Mouse (Mus musculus): ENCODE data around the gene Ppp2r5e.
"Not testable (repeated sequence)": the region's sequence is repeated elsewhere in the genome, so short reads cannot be mapped to it uniquely, and the experiment has no call there.

Gene Ppp2r5e

DNA sequence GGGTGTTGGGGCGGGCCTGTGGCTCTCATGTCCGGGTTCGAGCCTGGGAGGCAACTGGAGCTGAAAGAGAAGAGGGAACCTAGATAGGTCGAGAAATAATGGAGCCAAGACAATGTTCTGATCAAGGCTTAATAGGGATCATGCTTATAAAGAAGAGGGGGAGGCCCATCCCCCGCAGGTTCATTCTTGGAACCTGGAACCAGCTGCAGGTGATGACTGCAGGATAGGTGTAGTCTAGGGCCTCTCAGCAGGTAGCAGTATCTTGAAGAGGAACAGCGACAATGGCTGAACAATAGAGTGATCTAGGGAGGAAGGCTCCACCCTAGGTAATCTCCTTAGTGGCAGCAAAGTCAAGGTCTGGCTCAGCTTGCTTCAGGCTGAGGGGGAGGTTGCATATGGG is 163.6 kb downstream of the Ppp2r5e start:
- H3K36me3 ChIP-seq (ENCODE audit: control insufficient read depth, insufficient read depth, low read length, poor library complexity, severe bottlenecking); H3K27me3 ChIP-seq (ENCODE audit: control insufficient read depth, insufficient read depth, low read length, poor library complexity, severe bottlenecking); DNase-seq (ENCODE audit: low read depth, low spot score): not testable (repeated sequence)

DNA sequence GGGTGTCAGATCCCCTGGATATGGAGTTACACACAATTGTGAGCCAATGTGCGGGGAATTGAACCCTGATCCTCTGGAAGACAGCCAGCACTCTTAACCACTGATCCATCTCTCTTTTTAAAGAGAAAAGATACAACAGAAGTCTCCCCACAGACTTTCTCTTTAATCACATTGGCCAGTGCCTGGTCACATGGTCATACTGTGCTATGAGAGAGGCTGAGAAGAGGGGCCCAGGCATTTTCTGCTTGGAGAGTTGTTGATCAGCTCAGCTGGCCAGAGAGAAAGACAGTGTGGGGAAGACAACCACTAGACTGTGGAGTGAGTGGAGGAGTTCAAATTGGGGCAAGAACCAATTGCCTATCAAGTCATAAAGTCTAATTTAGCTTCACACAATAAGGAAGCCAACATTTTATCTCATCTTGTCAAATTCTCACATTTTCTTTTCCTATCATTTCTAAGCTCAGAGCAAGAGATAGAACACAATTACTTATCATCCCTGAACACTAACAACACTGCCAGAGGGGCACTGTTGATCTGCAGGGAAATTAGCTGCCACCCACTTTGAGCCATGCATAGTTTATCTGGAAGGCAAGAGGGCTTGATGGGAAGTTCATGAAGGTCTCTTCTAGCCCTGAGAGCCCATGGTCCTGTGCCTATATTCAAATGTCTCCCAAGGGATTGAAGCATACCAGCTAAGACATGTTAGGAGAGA is 166.2 kb downstream of the Ppp2r5e start:
- no peak for DNase-seq (ENCODE audit: low read depth, low spot score)
- H3K27me3 ChIP-seq (ENCODE audit: control insufficient read depth, insufficient read depth, low read length, poor library complexity, severe bottlenecking): no peaks in the 10 kb centered on the region
- H3K36me3 ChIP-seq (ENCODE audit: control insufficient read depth, insufficient read depth, low read length, poor library complexity, severe bottlenecking): no peaks in the 10 kb centered on the region

DNA sequence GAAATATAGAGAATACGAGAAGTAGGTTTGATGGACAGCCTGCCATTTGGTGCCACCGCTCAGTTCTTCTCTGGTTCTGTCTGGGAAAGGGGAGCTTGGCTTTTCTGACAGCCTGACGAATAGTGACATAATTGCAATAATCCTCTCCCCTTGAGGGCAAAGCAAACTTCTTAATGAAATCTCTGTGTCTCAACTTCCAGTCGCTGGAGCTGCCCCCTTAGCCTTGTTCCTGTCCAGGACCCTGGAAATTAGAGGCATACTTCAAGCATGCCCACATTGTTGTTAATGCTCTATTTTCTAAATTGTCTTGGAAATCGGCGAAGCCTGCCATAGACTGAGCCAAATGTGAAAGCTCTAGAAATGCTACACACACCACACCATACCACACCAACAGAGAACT is 167.3 kb downstream of the Ppp2r5e start:
- no peaks in the 10 kb centered on the region for H3K36me3 ChIP-seq (ENCODE audit: control insufficient read depth, insufficient read depth, low read length, poor library complexity, severe bottlenecking)
- no peaks in the 10 kb centered on the region for H3K27me3 ChIP-seq (ENCODE audit: control insufficient read depth, insufficient read depth, low read length, poor library complexity, severe bottlenecking)

GRCm38 (mm10) chr12:75425882-75426281 is 170.2 kb downstream of the Ppp2r5e start:
- H3K27me3 ChIP-seq (ENCODE audit: control insufficient read depth, insufficient read depth, low read length, poor library complexity, severe bottlenecking): no peaks in the 10 kb centered on the region
- DNase-seq (ENCODE audit: low read depth, low spot score): no peak
- no peaks in the 10 kb centered on the region for H3K36me3 ChIP-seq (ENCODE audit: control insufficient read depth, insufficient read depth, low read length, poor library complexity, severe bottlenecking)

More for the DNA sequence above, 167.3 kb downstream of the Ppp2r5e start:
- no peak for DNase-seq (ENCODE audit: low read depth, low spot score)

DNA sequence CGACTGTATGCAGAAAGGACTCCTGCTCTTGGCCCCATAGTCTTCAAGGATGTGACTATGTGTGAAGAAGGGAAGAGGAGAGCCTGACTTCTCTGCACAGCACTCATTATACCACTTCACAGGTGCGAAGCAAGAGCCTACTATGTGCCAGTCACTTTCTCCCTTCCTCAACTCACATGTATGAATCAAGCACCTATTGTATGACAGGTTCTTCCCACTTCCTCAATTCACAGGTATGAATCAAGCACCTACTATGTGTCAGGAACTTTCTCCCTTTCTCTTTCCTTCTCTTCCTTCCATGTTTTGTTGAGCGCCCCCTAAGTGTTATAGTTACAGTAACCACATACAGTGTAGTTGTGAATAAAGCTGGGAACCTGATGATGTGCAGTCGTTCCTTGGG is 171.2 kb downstream of the Ppp2r5e start:
- no peak for DNase-seq (ENCODE audit: low read depth, low spot score)
- Histone ChIP-seq H3K36me3 (ENCODE audit: control insufficient read depth, insufficient read depth, low read length, poor library complexity, severe bottlenecking) (no peaks in the 10 kb centered on the region), H3K27me3 (ENCODE audit: control insufficient read depth, insufficient read depth, low read length, poor library complexity, severe bottlenecking) (no peaks in the 10 kb centered on the region)

DNA sequence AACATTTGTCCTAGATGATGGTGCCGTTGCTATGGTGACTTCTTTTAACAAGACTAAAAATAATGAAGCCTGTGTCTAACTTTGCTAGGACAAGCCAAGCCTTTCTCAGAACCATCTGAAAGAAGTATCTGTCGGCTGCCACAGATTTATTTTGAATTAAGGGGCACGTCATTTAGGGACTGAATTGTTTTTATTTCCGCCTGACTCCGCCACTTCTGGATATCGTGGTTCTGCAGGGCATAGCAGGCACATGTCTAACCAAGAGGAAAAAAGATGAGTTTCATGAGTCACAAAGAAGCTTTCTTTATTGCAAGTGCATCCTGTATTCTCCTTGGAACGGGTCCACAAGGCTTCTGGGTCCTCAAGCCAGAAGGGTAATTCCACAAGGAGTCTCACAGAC is 171.7 kb downstream of the Ppp2r5e start:
- Histone ChIP-seq H3K36me3 (ENCODE audit: control insufficient read depth, insufficient read depth, low read length, poor library complexity, severe bottlenecking) (no peaks in the 10 kb centered on the region), H3K27me3 (ENCODE audit: control insufficient read depth, insufficient read depth, low read length, poor library complexity, severe bottlenecking) (no peaks in the 10 kb centered on the region)
- DNase-seq (ENCODE audit: low read depth, low spot score): no peak

GRCm38 (mm10) chr12:75416681-75417080 is 179.4 kb downstream of the Ppp2r5e start, which contains the start of gene Gphb5:
TSS of gene Gphb5 (minus strand) at chr12:75416781.
- DNase-seq (ENCODE audit: low read depth, low spot score): no peak
- Histone ChIP-seq H3K36me3 (ENCODE audit: control insufficient read depth, insufficient read depth, low read length, poor library complexity, severe bottlenecking) (no peaks in the 10 kb centered on the region), H3K27me3 (ENCODE audit: control insufficient read depth, insufficient read depth, low read length, poor library complexity, severe bottlenecking) (no peaks in the 10 kb centered on the region)

GRCm38 (mm10) chr12:75414991-75415390 is 181.1 kb downstream of the Ppp2r5e start:
- Histone ChIP-seq H3K27me3 (ENCODE audit: control insufficient read depth, insufficient read depth, low read length, poor library complexity, severe bottlenecking) (no peaks in the 10 kb centered on the region), H3K36me3 (ENCODE audit: control insufficient read depth, insufficient read depth, low read length, poor library complexity, severe bottlenecking) (no peaks in the 10 kb centered on the region)
- no peak for DNase-seq (ENCODE audit: low read depth, low spot score)

DNA sequence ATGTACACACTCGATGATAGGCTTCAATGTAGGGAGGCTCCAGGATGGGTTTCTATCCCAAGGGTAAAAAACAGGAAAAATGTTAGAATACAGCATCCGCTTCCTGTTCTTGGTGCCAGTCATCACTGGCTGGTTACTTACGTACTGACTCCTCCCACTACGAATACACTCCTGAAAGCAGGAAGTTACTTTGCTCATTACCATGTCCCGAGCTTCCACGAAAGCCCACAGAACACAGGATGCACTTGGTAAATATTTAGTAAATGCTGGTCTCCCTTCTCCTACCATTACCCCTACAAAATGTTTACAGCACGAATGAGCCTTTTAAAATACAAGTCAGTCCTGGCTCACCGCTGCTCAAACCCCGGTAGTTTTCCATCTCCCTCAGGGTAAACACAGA is 183.1 kb downstream of the Ppp2r5e start:
- no peaks in the 10 kb centered on the region for H3K36me3 ChIP-seq (ENCODE audit: control insufficient read depth, insufficient read depth, low read length, poor library complexity, severe bottlenecking)
- no peaks in the 10 kb centered on the region for H3K27me3 ChIP-seq (ENCODE audit: control insufficient read depth, insufficient read depth, low read length, poor library complexity, severe bottlenecking)
- DNase-seq (ENCODE audit: low read depth, low spot score): peak; percentile 16
